Mouse (Mus musculus): ENCODE measurements around the gene Treml1. TPM values are rescaled to one million over a fixed set of nuclear protein-coding genes. Genes with fewer than 3 reads are reported as not detected.

The Treml1 gene
- polyA plus RNA-seq, 1 experiment from 2014 or later, result 0.23 TPM

- WGBS, result 61% methylated on average over 2 of the region's 2 CpGs
- no peak for TF ChIP-seq CTCF (IDR thresholded peaks at IDR 0.05; ENCODE audit: low read depth)
- no peak; the same call in 1 of the 2 replicates for ATAC-seq
- Histone ChIP-seq H3K9ac (ENCODE audit: low read depth, low read length) (no peak overlapping the region), H3K4me1 (replicated peaks; ENCODE audit: control insufficient read depth, insufficient read depth, low read length) (no peaks in the 10 kb centered on the region), H3K36me3 (ENCODE audit: control insufficient read depth, insufficient read depth) (peaks cover 41% of the 10 kb centered on the region), H3K27ac (ENCODE audit: low read depth, low read length) (no peak overlapping the region; the same call in 1 of the 2 replicates), H3K9me3 (ENCODE audit: control insufficient read depth) (no peaks in the 10 kb centered on the region), H3K4me2 (replicated peaks; ENCODE audit: low read depth) (no peak overlapping the region), H3K4me3 (ENCODE audit: low read depth, low read length) (no peak overlapping the region), H3K27me3 (replicated peaks; ENCODE audit: control insufficient read depth, insufficient read depth, low read length) (no peaks in the 10 kb centered on the region)
Measured at GRCm38 (mm10) chr17:48385786-48386461, 26.2 kb downstream of the Treml1 start.

DNA sequence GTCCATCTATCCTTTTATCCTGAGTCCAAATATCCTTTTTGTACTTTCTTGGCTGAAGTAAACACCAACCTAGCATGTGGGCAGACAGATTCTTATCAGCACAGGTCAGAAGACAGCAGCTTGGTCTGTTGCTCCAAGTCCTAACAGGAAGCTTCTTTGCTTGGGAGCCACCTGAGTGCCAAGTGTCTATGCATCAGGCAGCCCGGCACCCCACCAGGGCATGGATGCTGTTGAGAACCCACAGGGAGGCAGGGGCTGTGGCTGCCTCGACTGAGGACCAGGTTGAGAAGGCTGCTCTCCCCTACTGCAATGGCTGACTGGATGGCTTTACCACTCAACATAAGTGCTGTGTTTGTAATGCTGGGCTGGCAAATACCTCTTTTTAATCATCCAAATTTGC is 28.9 kb downstream of the Treml1 start:
- H3K4me3 ChIP-seq (ENCODE audit: low read depth, low read length), result no peak overlapping the region
- no peaks in the 10 kb centered on the region for H3K4me1 ChIP-seq (replicated peaks; ENCODE audit: control insufficient read depth, insufficient read depth, low read length)
- peaks cover 67% of the 10 kb centered on the region for H3K36me3 ChIP-seq (ENCODE audit: control insufficient read depth, insufficient read depth)
- TF ChIP-seq CTCF (IDR thresholded peaks at IDR 0.05; ENCODE audit: low read depth), result no peak
- H3K27me3 ChIP-seq (replicated peaks; ENCODE audit: control insufficient read depth, insufficient read depth, low read length), result no peaks in the 10 kb centered on the region
- H3K27ac ChIP-seq (ENCODE audit: low read depth, low read length), result no peak overlapping the region
- no peak overlapping the region for H3K9ac ChIP-seq (ENCODE audit: low read depth, low read length)
- H3K9me3 ChIP-seq (ENCODE audit: control insufficient read depth), result no peaks in the 10 kb centered on the region
- H3K4me2 ChIP-seq (replicated peaks; ENCODE audit: low read depth), result no peak overlapping the region
- 92% methylated on average over 2 of the region's 2 CpGs for WGBS
- ATAC-seq, result no peak

GRCm38 (mm10) chr17:48389442-48389841 is 29.7 kb downstream of the Treml1 start:
- ATAC-seq, result no peak
- Histone ChIP-seq H3K9me3 (ENCODE audit: control insufficient read depth) (no peaks in the 10 kb centered on the region), H3K36me3 (ENCODE audit: control insufficient read depth, insufficient read depth) (peaks cover 74% of the 10 kb centered on the region), H3K4me3 (ENCODE audit: low read depth, low read length) (no peak overlapping the region), H3K9ac (ENCODE audit: low read depth, low read length) (no peak overlapping the region), H3K27me3 (replicated peaks; ENCODE audit: control insufficient read depth, insufficient read depth, low read length) (no peaks in the 10 kb centered on the region), H3K27ac (ENCODE audit: low read depth, low read length) (no peak overlapping the region), H3K4me2 (replicated peaks; ENCODE audit: low read depth) (no peak overlapping the region), H3K4me1 (replicated peaks; ENCODE audit: control insufficient read depth, insufficient read depth, low read length) (no peaks in the 10 kb centered on the region)
- 76% methylated on average over 5 of the region's 5 CpGs for WGBS
- TF ChIP-seq CTCF (IDR thresholded peaks at IDR 0.05; ENCODE audit: low read depth), result no peak

- Histone ChIP-seq H3K27ac (ENCODE audit: low read depth, low read length) (peak overlapping the region; percentile 58), H3K4me2 (replicated peaks; ENCODE audit: low read depth) (no peak overlapping the region), H3K4me3 (ENCODE audit: low read depth, low read length) (no peak overlapping the region), H3K36me3 (ENCODE audit: control insufficient read depth, insufficient read depth) (peaks cover 90% of the 10 kb centered on the region), H3K9ac (ENCODE audit: low read depth, low read length) (no peak overlapping the region), H3K27me3 (replicated peaks; ENCODE audit: control insufficient read depth, insufficient read depth, low read length) (no peaks in the 10 kb centered on the region), H3K9me3 (ENCODE audit: control insufficient read depth) (no peaks in the 10 kb centered on the region), H3K4me1 (replicated peaks; ENCODE audit: control insufficient read depth, insufficient read depth, low read length) (no peaks in the 10 kb centered on the region)
- WGBS, result 52% methylated on average over 5 of the region's 5 CpGs
- ATAC-seq, result peak; percentile 82
- no peak for TF ChIP-seq CTCF (IDR thresholded peaks at IDR 0.05; ENCODE audit: low read depth)
Measured at GRCm38 (mm10) chr17:48391446-48391845, 31.7 kb downstream of the Treml1 start.

DNA sequence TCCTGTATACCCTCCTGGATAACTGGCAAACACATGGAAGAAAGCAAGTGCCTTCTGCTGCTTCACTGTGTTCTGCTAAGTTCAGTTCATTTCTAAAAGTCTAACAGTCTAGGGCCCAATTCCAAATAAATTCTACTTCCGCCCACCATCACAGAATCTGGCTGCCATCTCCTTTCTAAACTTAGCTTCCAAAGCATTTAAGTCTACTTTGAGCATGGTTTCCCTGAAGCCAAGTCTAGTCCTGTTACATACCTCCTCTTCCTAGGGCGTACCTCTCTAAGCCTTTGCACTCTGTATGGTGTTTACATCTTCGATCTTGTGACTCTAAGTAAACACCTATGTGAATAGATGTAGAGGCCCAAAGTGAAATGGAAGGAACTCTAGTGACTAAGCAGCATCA is 32.9 kb downstream of the Treml1 start:
- Histone ChIP-seq H3K27me3 (replicated peaks; ENCODE audit: control insufficient read depth, insufficient read depth, low read length) (no peaks in the 10 kb centered on the region), H3K36me3 (ENCODE audit: control insufficient read depth, insufficient read depth) (peaks cover 83% of the 10 kb centered on the region), H3K4me1 (replicated peaks; ENCODE audit: control insufficient read depth, insufficient read depth, low read length) (no peaks in the 10 kb centered on the region), H3K27ac (ENCODE audit: low read depth, low read length) (peak overlapping the region; percentile 58; the same call in 1 of the 2 replicates), H3K4me2 (replicated peaks; ENCODE audit: low read depth) (no peak overlapping the region), H3K9me3 (ENCODE audit: control insufficient read depth) (no peaks in the 10 kb centered on the region), H3K4me3 (ENCODE audit: low read depth, low read length) (no peak overlapping the region), H3K9ac (ENCODE audit: low read depth, low read length) (no peak overlapping the region)
- WGBS, result 88% methylated on average over 3 of the region's 3 CpGs
- ATAC-seq, result no peak
- no peak for TF ChIP-seq CTCF (IDR thresholded peaks at IDR 0.05; ENCODE audit: low read depth)

GRCm38 (mm10) chr17:48401710-48402109 is 42.0 kb downstream of the Treml1 start:
- H3K27ac ChIP-seq (ENCODE audit: low read depth, low read length), result no peak overlapping the region
- H3K27me3 ChIP-seq (replicated peaks; ENCODE audit: control insufficient read depth, insufficient read depth, low read length), result no peaks in the 10 kb centered on the region
- peaks cover 26% of the 10 kb centered on the region for H3K36me3 ChIP-seq (ENCODE audit: control insufficient read depth, insufficient read depth)
- no peak overlapping the region for H3K4me3 ChIP-seq (ENCODE audit: low read depth, low read length)
- ATAC-seq, result no peak
- H3K4me2 ChIP-seq (replicated peaks; ENCODE audit: low read depth), result no peak overlapping the region
- no peaks in the 10 kb centered on the region for H3K4me1 ChIP-seq (replicated peaks; ENCODE audit: control insufficient read depth, insufficient read depth, low read length)
- whole genome bisulfite sequencing, result 73% methylated on average over 4 of the region's 4 CpGs
- no peak overlapping the region for H3K9ac ChIP-seq (ENCODE audit: low read depth, low read length)
- H3K9me3 ChIP-seq (ENCODE audit: control insufficient read depth), result no peaks in the 10 kb centered on the region
- no peak for TF ChIP-seq CTCF (IDR thresholded peaks at IDR 0.05; ENCODE audit: low read depth)

Measured in intestine, postnatal 0 days (tissue).